Mouse (Mus musculus) kidney, postnatal 0 days (tissue): ENCODE results near the gene Cfap46. TPM values are rescaled to one million over a fixed set of nuclear protein-coding genes. Genes with fewer than 3 reads are reported as not detected.

Experiments used
- ATAC-seq: fragments of 200-750 bp; cut with Nextera tagmentation; replicated peaks from 2 replicates; pipeline ENCODE4 v1.8.0; 2017; ENCODE audit warnings: low read depth, moderate number of reproducible peaks, moderate TSS enrichment, moderate library complexity; ENCODE audit not compliant: low FRiP score
- DNase-seq: peaks from one replicate; pipeline ENCODE4 v3.0.0-alpha.2; 2016; ENCODE audit warnings: low spot score
- H3K27ac ChIP-seq: fragments of 300-500 bp; sonication (generic); 2 replicates; pipeline ENCODE4 v1.5.1; 2014; ENCODE audit warnings: mild to moderate bottlenecking
- H3K27me3 ChIP-seq: fragments of 300-500 bp; sonication (generic); 2 replicates; pipeline ENCODE4 v1.6.1; 2014; ENCODE audit warnings: low read length, mixed read lengths; ENCODE audit not compliant: insufficient read depth
- H3K36me3 ChIP-seq: fragments of 300-500 bp; sonication (generic); 2 replicates; pipeline ENCODE4 v1.6.1; 2014; ENCODE audit warnings: low read length, mixed read lengths; ENCODE audit not compliant: insufficient read depth
- H3K4me1 ChIP-seq: fragments of 300-500 bp; sonication (generic); replicated peaks from 2 replicates; pipeline ENCODE4 v1.6.1; 2014; ENCODE audit warnings: antibody characterized with exemption, low read length, mixed read lengths; ENCODE audit not compliant: insufficient read depth
- H3K4me2 ChIP-seq: fragments of 300-500 bp; sonication (generic); 2 replicates; pipeline ENCODE4 v1.6.1; 2014; ENCODE audit warnings: mild to moderate bottlenecking, low read length, moderate library complexity, mixed read lengths
- H3K4me3 ChIP-seq: fragments of 300-500 bp; sonication (generic); replicated peaks from 2 replicates; pipeline ENCODE4 v1.5.1; 2014; ENCODE audit warnings: low read depth, low read length
- H3K9ac ChIP-seq: fragments of 300-500 bp; sonication (generic); 2 replicates; pipeline ENCODE4 v1.6.1; 2014; ENCODE audit warnings: low read depth, low read length
- H3K9me3 ChIP-seq: fragments of 300-500 bp; sonication (generic); replicated peaks from 2 replicates; pipeline ENCODE4 v1.6.1; 2016; ENCODE audit warnings: low read length, inconsistent platforms, mixed read lengths
- CTCF ChIP-seq: IDR thresholded peaks from 2 replicates; pipeline ENCODE4 v1.5.1; 2016; ENCODE audit warnings: antibody characterized with exemption, low read depth, mild to moderate bottlenecking, moderate library complexity
- WGBS: fragments of 180-500 bp; shearing (Covaris S2); extraction: QIAGEN DNeasy Blood & Tissue Kit; methylation state at CpG from one replicate; pipeline ENCODE4 v1.1.7; 2014; 5-methylcytosine and 5-hydroxymethylcytosine counted together
- polyA plus RNA-seq: library from polyadenylated mRNA; unstranded; fragments of >200 nt; fragmentation: Nextera tagmentation; extraction: Ambion mirVana; gene quantifications from 2 replicates; pipeline ENCODE4 v1.2.1, GENCODE M21; 2015

Cfap46 gene
- polyA plus RNA-seq, 1 experiment from 2014 or later: not detected

GRCm38 (mm10) chr7:139717781-139718180 is 34.2 kb upstream of the Cfap46 start:
- Histone ChIP-seq H3K9me3 (no peaks in the 10 kb centered on the region), H3K4me2 (no peak overlapping the region), H3K27me3 (no peaks in the 10 kb centered on the region; the same call in 1 of the 2 replicates), H3K27ac (no peak overlapping the region), H3K9ac (no peak overlapping the region), H3K36me3 (no peaks in the 10 kb centered on the region), H3K4me1 (no peaks in the 10 kb centered on the region), H3K4me3 (no peak overlapping the region)
- no peak for ATAC-seq
- 69% methylated on average over 8 of the region's 8 CpGs for WGBS
- peak; percentile 19 for DNase-seq
- TF ChIP-seq CTCF: no peak

GRCm38 (mm10) chr7:139711821-139712220 is 28.2 kb upstream of the Cfap46 start:
- H3K9me3 ChIP-seq: no peaks in the 10 kb centered on the region
- no peak for TF ChIP-seq CTCF
- H3K4me3 ChIP-seq: no peak overlapping the region
- H3K27ac ChIP-seq: no peak overlapping the region
- no peaks in the 10 kb centered on the region for H3K36me3 ChIP-seq
- no peaks in the 10 kb centered on the region for H3K4me1 ChIP-seq
- H3K27me3 ChIP-seq: no peaks in the 10 kb centered on the region; the same call in 1 of the 2 replicates
- no peak for ATAC-seq
- H3K4me2 ChIP-seq: no peak overlapping the region
- DNase-seq: no peak
- H3K9ac ChIP-seq: no peak overlapping the region

- Histone ChIP-seq H3K36me3 (no peaks in the 10 kb centered on the region), H3K4me3 (no peak overlapping the region), H3K27ac (no peak overlapping the region), H3K4me2 (no peak overlapping the region), H3K9me3 (no peaks in the 10 kb centered on the region), H3K4me1 (no peaks in the 10 kb centered on the region), H3K27me3 (no peaks in the 10 kb centered on the region; the same call in 1 of the 2 replicates), H3K9ac (no peak overlapping the region)
- 30% methylated on average over 13 of the region's 13 CpGs for WGBS
- DNase-seq: no peak
- ATAC-seq: no peak
- no peak for TF ChIP-seq CTCF
Measured at GRCm38 (mm10) chr7:139706411-139707120, 22.9 kb upstream of the Cfap46 start.

- Histone ChIP-seq H3K4me3 (no peak overlapping the region), H3K27me3 (no peaks in the 10 kb centered on the region; the same call in 1 of the 2 replicates), H3K9ac (no peak overlapping the region), H3K36me3 (no peaks in the 10 kb centered on the region), H3K27ac (no peak overlapping the region), H3K9me3 (no peaks in the 10 kb centered on the region), H3K4me1 (no peaks in the 10 kb centered on the region), H3K4me2 (no peak overlapping the region)
- 87% methylated on average over 8 of the region's 8 CpGs for WGBS
- no peak for ATAC-seq
- TF ChIP-seq CTCF: no peak
- no peak for DNase-seq
Measured at GRCm38 (mm10) chr7:139705781-139706180, 22.2 kb upstream of the Cfap46 start.

GRCm38 (mm10) chr7:139705081-139705480 is 21.5 kb upstream of the Cfap46 start:
- Histone ChIP-seq H3K27me3 (no peaks in the 10 kb centered on the region; the same call in 1 of the 2 replicates), H3K27ac (no peak overlapping the region), H3K9ac (no peak overlapping the region), H3K36me3 (no peaks in the 10 kb centered on the region), H3K9me3 (no peaks in the 10 kb centered on the region), H3K4me1 (no peaks in the 10 kb centered on the region), H3K4me3 (no peak overlapping the region), H3K4me2 (no peak overlapping the region)
- no peak for DNase-seq
- ATAC-seq: no peak
- WGBS: 70% methylated on average over 4 of the region's 4 CpGs
- no peak for TF ChIP-seq CTCF

GRCm38 (mm10) chr7:139703826-139704199 is 20.2 kb upstream of the Cfap46 start:
- Histone ChIP-seq H3K4me1 (no peaks in the 10 kb centered on the region), H3K27ac (no peak overlapping the region), H3K4me3 (no peak overlapping the region), H3K9me3 (no peaks in the 10 kb centered on the region), H3K27me3 (no peaks in the 10 kb centered on the region; the same call in 1 of the 2 replicates), H3K36me3 (no peaks in the 10 kb centered on the region), H3K4me2 (no peak overlapping the region), H3K9ac (no peak overlapping the region)
- DNase-seq (no peak), ATAC-seq (0 out of 2 replicates have a peak, but pooled peaks have one; percentile 29)
- 7% methylated on average over 2 of the region's 2 CpGs for WGBS
- no peak for TF ChIP-seq CTCF
